Mouse (Mus musculus) CH12.LX (cell line): Measurements from ENCODE around the gene Tsn.

ENCODE experiments used
- BHLHE40 ChIP-seq: IDR thresholded peaks from 2 replicates; pipeline ENCODE4 v1.6.1; 2011; ENCODE audit warnings: mild to moderate bottlenecking, low read depth, low read length, improper control_type of control experiment
- CTCF ChIP-seq, 2 experiments: IDR thresholded peaks in 1 of 2; conservative IDR thresholded peaks in 1 of 2; 2 replicates each; pipeline ENCODE4 v1.5.1; 2011 to 2012; ENCODE audit warnings: low read depth in 2 of 2, low read length in 2 of 2, improper control_type of control experiment in 1 of 2, inconsistent platforms in 1 of 2, mild to moderate bottlenecking in 1 of 2, moderate library complexity in 1 of 2
- NRF1 ChIP-seq: IDR thresholded peaks from 2 replicates; pipeline ENCODE4 v1.6.1; 2014; ENCODE audit warnings: low read depth, mild to moderate bottlenecking, inconsistent platforms, low read length, improper control_type of control experiment, moderate library complexity
- USF1 ChIP-seq: IDR thresholded peaks from 2 replicates; pipeline ENCODE4 v1.6.1; 2014; ENCODE audit warnings: low read depth, mild to moderate bottlenecking, inconsistent platforms, low read length, improper control_type of control experiment

GRCm38 (mm10) chr1:118335847-118336246, 24.3 kb upstream of the Tsn start:
- TF ChIP-seq USF1, result no peak
- TF ChIP-seq BHLHE40, result no peak
- TF ChIP-seq CTCF (conservative IDR thresholded peaks at IDR 0.05 in 1 of 2, IDR thresholded peaks at IDR 0.05 in 1 of 2; ENCODE audit: low read depth in 2 of 2, low read length in 2 of 2), result peak in 1 of 2 experiments; percentile 41; a peak in 2 of 4 replicates
- TF ChIP-seq NRF1, result no peak
